Mouse (Mus musculus) T-cell, adult 2 months (primary cell): ENCODE measurements around the gene Spata2l.
"Not testable (repeated sequence)": the region's sequence is repeated elsewhere in the genome, so short reads cannot be mapped to it uniquely, and the experiment has no call there.

Source experiments
- DNase-seq: peaks from one replicate; pipeline ENCODE4 v3.0.0; 2022; ENCODE audit warnings: low spot score

Spata2l gene

GRCm38 (mm10) chr8:123235520-123236497 is at the start of gene Spata2l:
TSS of gene Spata2l (minus strand) at chr8:123236233.
- DNase-seq = peak; percentile 94

GRCm38 (mm10) chr8:123284493-123284892 is 48.5 kb upstream of the Spata2l start:
- no peak for DNase-seq

GRCm38 (mm10) chr8:123283991-123284390 is 48.0 kb upstream of the Spata2l start:
- DNase-seq = no peak

GRCm38 (mm10) chr8:123282994-123283393 is 47.0 kb upstream of the Spata2l start:
- not testable (repeated sequence) for DNase-seq

- no peak for DNase-seq
Observed at GRCm38 (mm10) chr8:123280302-123281094, 44.5 kb upstream of the Spata2l start.

- no peak for DNase-seq
Observed at GRCm38 (mm10) chr8:123279828-123280227, 43.8 kb upstream of the Spata2l start.

- DNase-seq = no peak
Observed at GRCm38 (mm10) chr8:123278445-123278844, 42.4 kb upstream of the Spata2l start.

GRCm38 (mm10) chr8:123275096-123275495 is 39.1 kb upstream of the Spata2l start:
- no peak for DNase-seq

- DNase-seq = no peak
Observed at GRCm38 (mm10) chr8:123274447-123274846, 38.4 kb upstream of the Spata2l start.

- DNase-seq = no peak
Observed at GRCm38 (mm10) chr8:123271901-123272300, 35.9 kb upstream of the Spata2l start.

- no peak for DNase-seq
Observed at GRCm38 (mm10) chr8:123271147-123271546, 35.1 kb upstream of the Spata2l start.

- no peak for DNase-seq
Observed at GRCm38 (mm10) chr8:123267926-123268656, 32.1 kb upstream of the Spata2l start.

GRCm38 (mm10) chr8:123257593-123257992 is 21.6 kb upstream of the Spata2l start:
- DNase-seq = not testable (repeated sequence)

- no peak for DNase-seq
Observed at GRCm38 (mm10) chr8:123257114-123257513, 21.1 kb upstream of the Spata2l start.

- DNase-seq = no peak
Observed at GRCm38 (mm10) chr8:123255170-123255569, 19.1 kb upstream of the Spata2l start.

- DNase-seq = peak; percentile 78
Observed at GRCm38 (mm10) chr8:123254099-123254885, 18.3 kb upstream of the Spata2l start, which contains the start of the genes Zfp276 and Vps9d1. TSS of gene Zfp276 (plus strand) at chr8:123254195. TSS of gene Vps9d1 (minus strand) at chr8:123254348.

- peak; percentile 6 for DNase-seq
Observed at GRCm38 (mm10) chr8:123253451-123254098, 17.5 kb upstream of the Spata2l start.

GRCm38 (mm10) chr8:123252925-123253324 is 16.9 kb upstream of the Spata2l start:
- DNase-seq = no peak

GRCm38 (mm10) chr8:123250940-123251339 is 14.9 kb upstream of the Spata2l start:
- DNase-seq = no peak

- DNase-seq = no peak
Observed at GRCm38 (mm10) chr8:123248596-123248995, 12.6 kb upstream of the Spata2l start.
